Mouse (Mus musculus): ENCODE measurements around the gene Slc28a1.

DNA sequence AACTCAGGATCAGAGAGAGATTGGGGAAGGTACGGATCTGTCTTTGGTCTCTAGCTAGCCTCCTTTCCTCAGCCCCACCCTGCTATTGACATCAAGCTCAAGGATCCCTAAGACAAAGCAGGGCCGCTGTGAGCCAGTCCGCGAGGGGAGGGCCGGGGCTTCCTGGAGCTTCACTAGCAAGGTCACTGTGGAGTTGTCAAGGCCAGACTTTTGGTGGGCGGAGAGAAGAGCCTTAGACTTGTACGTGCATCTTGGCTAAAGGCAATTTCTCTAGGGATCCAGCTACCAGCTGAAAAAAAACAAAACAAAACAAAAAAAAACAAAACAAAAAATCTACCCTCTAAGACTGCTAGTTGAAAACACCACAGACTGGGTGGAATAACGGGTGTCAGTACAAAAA is 97.2 kb downstream of the Slc28a1 start:
- no peak for TF ChIP-seq CTCF (IDR thresholded peaks at IDR 0.05; ENCODE audit: control insufficient read depth, insufficient read depth, insufficient replicate concordance, low read depth, low read length)
- TF ChIP-seq POLR2A (IDR thresholded peaks at IDR 0.05; ENCODE audit: control insufficient read depth, low read depth, low read length), result no peak

Measured in testis, adult 2 months (tissue).